26 mouse cellular contexts compared by ENCODE assay signal in genomic region chr8:86852491-86852890, GRCm38 (mm10). TPM values are rescaled to one million over a fixed set of nuclear protein-coding genes. Genes with fewer than 3 reads are reported as not detected.
DNase-seq lines count a peak whose midpoint lies in the region; ATAC-seq and TF ChIP-seq lines count a peak whose summit lies in the region.
"Had no signal": no experiment of that assay in that cellular context is flagged by ENCODE, and none has a peak within 500 bp of the region (broad histone marks: within the 10 kb centered on the region; RNA-seq: fewer than 3 reads in every experiment).

No protein-coding gene starts in this region.

- H3K9me3 ChIP-seq in heart, embryonic 11.5 days (replicated peaks; ENCODE audit: control insufficient read depth, low read length) = no peaks in the 10 kb centered on the region
- H3K9me3 ChIP-seq in liver, embryonic 12.5 days (replicated peaks) = no peaks in the 10 kb centered on the region
- H3K9me3 ChIP-seq in liver, embryonic 11.5 days (ENCODE audit: control insufficient read depth, low read length) = no peaks in the 10 kb centered on the region
- H3K9me3 ChIP-seq: intestine, embryonic 15.5 days; limb, embryonic 12.5 days had no signal

- H3K27ac ChIP-seq in heart, embryonic 11.5 days (ENCODE audit: low read depth, low read length) = peak overlapping the region; percentile 80
- H3K27ac ChIP-seq in liver, embryonic 12.5 days = 0 out of 2 replicates have a peak overlapping the region, but pooled peaks have one; percentile 33
- no peak overlapping the region for H3K27ac ChIP-seq in liver, embryonic 11.5 days (ENCODE audit: low read depth, low read length)
- peak overlapping the region; percentile 39; the same call in 1 of the 2 replicates for H3K27ac ChIP-seq in bone marrow macrophage, adult 2 months (ENCODE audit: insufficient read depth, low read depth, low read length)
- H3K27ac ChIP-seq: intestine, embryonic 15.5 days; layer of hippocampus, adult 2 months; left cerebral cortex, adult 2 months; limb, embryonic 12.5 days had no signal

- ATAC-seq in heart, embryonic 11.5 days (replicated peaks; ENCODE audit: insufficient number of reproducible peaks, low FRiP score, low TSS enrichment) = no peak
- no peak for ATAC-seq in liver, embryonic 12.5 days
- no peak for ATAC-seq in liver, embryonic 11.5 days (replicated peaks; ENCODE audit: low FRiP score)
- ATAC-seq: activated CD4-positive, CD25-positive, alpha-beta regulatory T cell, adult 4 months; forebrain, embryonic 14.5 days; hindbrain, embryonic 16.5 days; intestine, embryonic 15.5 days; liver, postnatal 0 days had no signal

- intact Hi-C loops in heart, postnatal 10 days (cut with DNase I) = no loop called here

- WGBS in heart, embryonic 11.5 days (ENCODE audit: insufficient replicate concordance) = 93% methylated on average over 3 of the region's 3 CpGs
- WGBS in liver, embryonic 12.5 days (ENCODE audit: insufficient replicate concordance) = 89% methylated on average over 3 of the region's 3 CpGs
- 92% methylated on average over 3 of the region's 3 CpGs for WGBS in liver, embryonic 11.5 days

- no peaks in the 10 kb centered on the region for H3K27me3 ChIP-seq in heart, embryonic 11.5 days (ENCODE audit: control insufficient read depth, insufficient read depth, low read length)
- H3K27me3 ChIP-seq in liver, embryonic 12.5 days (replicated peaks) = no peaks in the 10 kb centered on the region
- no peaks in the 10 kb centered on the region for H3K27me3 ChIP-seq in liver, embryonic 11.5 days (replicated peaks; ENCODE audit: control insufficient read depth, insufficient read depth, low read length)
- H3K27me3 ChIP-seq: CH12.LX; intestine, embryonic 15.5 days; limb, embryonic 12.5 days had no signal

- H3K36me3 ChIP-seq in heart, embryonic 11.5 days (ENCODE audit: control insufficient read depth, insufficient read depth, low read length) = peaks cover 5% of the 10 kb centered on the region; the same call in 1 of the 2 replicates
- H3K36me3 ChIP-seq in liver, embryonic 12.5 days = peaks cover 31% of the 10 kb centered on the region
- peaks cover 10% of the 10 kb centered on the region; the same call in 1 of the 2 replicates for H3K36me3 ChIP-seq in liver, embryonic 11.5 days (ENCODE audit: control insufficient read depth, insufficient read depth, low read length)

- no peak for TF ChIP-seq POLR2A in bone marrow macrophage, adult 2 months (IDR thresholded peaks at IDR 0.05; ENCODE audit: borderline replicate concordance, low read depth, low read length)

- no peak overlapping the region for H3K4me2 ChIP-seq in heart, embryonic 11.5 days
- H3K4me2 ChIP-seq in liver, embryonic 12.5 days = no peak overlapping the region
- H3K4me2 ChIP-seq in liver, embryonic 11.5 days = no peak overlapping the region
- H3K4me2 ChIP-seq: intestine, embryonic 15.5 days; limb, embryonic 12.5 days had no signal

- H3K4me1 ChIP-seq in heart, embryonic 11.5 days (ENCODE audit: control insufficient read depth, insufficient read depth, low read length) = peaks cover 15% of the 10 kb centered on the region
- peaks cover 11% of the 10 kb centered on the region for H3K4me1 ChIP-seq in liver, embryonic 12.5 days
- H3K4me1 ChIP-seq in liver, embryonic 11.5 days (replicated peaks; ENCODE audit: control insufficient read depth, insufficient read depth, low read length) = no peaks in the 10 kb centered on the region
- H3K4me1 ChIP-seq in bone marrow macrophage, adult 2 months (ENCODE audit: control insufficient read depth, insufficient read depth, low read length) = peaks cover 41% of the 10 kb centered on the region

- DNase-seq in heart, postnatal 10 days = no peak
- DNase-seq in liver, embryonic 11.5 days (ENCODE audit: low spot score) = no peak
- peak; percentile 26 for DNase-seq in CD4-positive helper T cell, adult 2 months (ENCODE audit: low read depth, low spot score)
- DNase-seq: adrenal gland, adult 2 months; adrenal gland, postnatal 36 days; B cell, adult 2 months; cerebellum, adult 2 months; cerebellum, postnatal 14 days; kidney, adult 2 months; kidney, postnatal 36 days; liver, postnatal 0 days; lung, postnatal 36 days; thymus, adult 2 months; thymus, postnatal 4 days had no signal

- no peak for TF ChIP-seq CTCF in bone marrow macrophage, adult 2 months (IDR thresholded peaks at IDR 0.05; ENCODE audit: low read depth, low read length)

- no peak overlapping the region for H3K9ac ChIP-seq in heart, embryonic 11.5 days (ENCODE audit: low read depth, low read length)
- H3K9ac ChIP-seq in liver, embryonic 12.5 days = no peak overlapping the region
- no peak overlapping the region for H3K9ac ChIP-seq in liver, embryonic 11.5 days (ENCODE audit: low read depth, low read length)
- H3K9ac ChIP-seq: intestine, embryonic 15.5 days; limb, embryonic 12.5 days; liver, postnatal 0 days had no signal

- H3K4me3 ChIP-seq in heart, embryonic 11.5 days (ENCODE audit: low read depth, low read length) = no peak overlapping the region
- no peak overlapping the region for H3K4me3 ChIP-seq in liver, embryonic 12.5 days
- no peak overlapping the region for H3K4me3 ChIP-seq in liver, embryonic 11.5 days (ENCODE audit: low read depth, low read length)
- no peak overlapping the region for H3K4me3 ChIP-seq in bone marrow macrophage, adult 2 months (ENCODE audit: insufficient read depth, low read length)
- H3K4me3 ChIP-seq: erythroblast, embryonic 14.5 days; intestine, embryonic 15.5 days; layer of hippocampus, adult 2 months; left cerebral cortex, adult 2 months; limb, embryonic 12.5 days had no signal

RNA-seq across cellular contexts. Expression of gene N4bp1, which starts 32.6 kb away (rescaled TPM):
- 7.2 and 9.6 TPM in 2 replicates for polyA plus RNA-seq in heart, embryonic 11.5 days (2014; fragmentation: Nextera tagmentation; extraction: Ambion mirVana)
- total RNA-seq in heart, postnatal 10 days (2021) = 10 to 100 TPM; 19.6 to 24.6 TPM
- polyA plus RNA-seq in liver, embryonic 12.5 days (2016; fragmentation: Nextera tagmentation; extraction: Ambion mirVana) = 4.6 and 5.1 TPM in 2 replicates
- 6.6 and 7.8 TPM in 2 replicates for polyA plus RNA-seq in liver, embryonic 11.5 days (2014; fragmentation: Nextera tagmentation; extraction: Ambion mirVana)
- polyA plus RNA-seq in bone marrow macrophage, adult 2 months (2012; ENCODE audit: insufficient read depth, insufficient read length, missing spikeins) = 29.4 and 31.1 TPM in 2 replicates
